Mouse (Mus musculus): Measurements from ENCODE around the gene Fads6. TPM values are rescaled to one million over a fixed set of nuclear protein-coding genes. Genes with fewer than 3 reads are reported as not detected.
A peak's percentile ranks its signal among the peaks of the same experiment; 100 is the strongest.

Gene Fads6
- polyA plus RNA-seq, 1 experiment: 0.62 TPM

DNA sequence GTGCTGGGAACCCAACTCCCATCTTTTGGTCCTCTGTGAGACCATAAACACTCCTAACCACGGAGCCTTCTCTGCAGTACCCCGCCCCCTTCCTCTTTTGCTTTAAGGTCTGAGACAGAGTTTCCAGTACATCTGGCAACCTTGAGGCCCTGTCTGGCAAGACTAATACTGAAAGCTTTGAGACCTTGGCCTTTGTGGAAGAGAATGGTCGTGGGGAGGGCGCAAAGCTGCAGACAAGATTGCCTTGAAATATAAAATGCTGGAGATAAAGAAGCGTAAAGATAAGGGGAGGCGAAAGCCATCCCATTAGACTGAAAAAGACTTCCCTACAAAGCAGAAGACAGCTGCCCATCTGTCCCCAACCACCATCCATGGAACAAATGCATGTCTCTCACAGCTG lies 22.0 kb downstream of the Fads6 start:
- Histone ChIP-seq H3K27me3 (ENCODE audit: control insufficient read depth, insufficient read depth, insufficient read length) (no peaks in the 10 kb centered on the region), H3K79me2 (ENCODE audit: control insufficient read depth, insufficient read depth) (no peaks in the 10 kb centered on the region), H3ac (ENCODE audit: control insufficient read depth, insufficient read length) (no peak overlapping the region), H3K4me3 (peak overlapping the region; percentile 62), H3K36me3 (ENCODE audit: control insufficient read depth, insufficient read depth) (no peaks in the 10 kb centered on the region), H3K4me2 (ENCODE audit: low read depth) (peak overlapping the region; percentile 93)
- TF ChIP-seq TCF3 (IDR thresholded peaks at IDR 0.05; ENCODE audit: insufficient read length, low read depth) (no peak), TCF12 (IDR thresholded peaks at IDR 0.05; ENCODE audit: insufficient read depth, poor library complexity, severe bottlenecking) (no peak)

DNA sequence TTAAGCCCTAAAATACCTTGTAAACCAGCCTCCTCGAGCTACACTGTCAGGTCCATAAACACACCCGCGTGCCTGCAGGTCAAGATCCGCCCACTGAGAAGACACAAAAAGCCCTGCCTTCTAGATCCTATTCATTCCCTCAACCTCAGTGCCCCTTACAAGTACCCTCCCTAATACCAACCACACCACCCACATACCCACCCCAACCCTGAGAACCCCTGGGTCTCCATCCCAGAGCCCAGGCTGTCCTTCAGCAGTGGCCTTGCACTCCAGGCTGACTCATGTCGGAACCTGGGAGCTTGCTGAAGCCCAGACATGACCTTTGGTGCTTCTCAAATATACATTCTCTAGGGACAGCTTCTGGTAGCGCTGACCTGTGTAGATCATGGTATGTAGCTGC lies 22.7 kb downstream of the Fads6 start:
- H3K79me2 ChIP-seq (ENCODE audit: control insufficient read depth, insufficient read depth): no peaks in the 10 kb centered on the region
- no peak overlapping the region for H3ac ChIP-seq (ENCODE audit: control insufficient read depth, insufficient read length)
- TF ChIP-seq USF1 (IDR thresholded peaks at IDR 0.05; ENCODE audit: low read depth) (no peak), TCF12 (IDR thresholded peaks at IDR 0.05; ENCODE audit: insufficient read depth, poor library complexity, severe bottlenecking) (no peak), REST (IDR thresholded peaks at IDR 0.05; ENCODE audit: insufficient read depth, insufficient read length) (no peak), TCF3 (IDR thresholded peaks at IDR 0.05; ENCODE audit: insufficient read length, low read depth) (no peak), E2F4 (IDR thresholded peaks at IDR 0.05; ENCODE audit: insufficient read depth) (no peak), MYOD1 (IDR thresholded peaks at IDR 0.05; ENCODE audit: control insufficient read depth in 1 of 3, insufficient read length in 2 of 3, low read depth in 2 of 3) (no peak), MAX (IDR thresholded peaks at IDR 0.05; ENCODE audit: low read depth) (no peak), MYOG (IDR thresholded peaks at IDR 0.05; ENCODE audit: control insufficient read depth in 1 of 3, insufficient read depth in 1 of 3, insufficient read length in 2 of 3, low read depth in 2 of 3) (no peak), POLR2A (IDR thresholded peaks at IDR 0.05; ENCODE audit: insufficient read length, low read depth) (no peak), SRF (IDR thresholded peaks at IDR 0.05; ENCODE audit: control insufficient read depth, insufficient read length, low read depth) (no peak), POLR2AphosphoS2 (IDR thresholded peaks at IDR 0.05; ENCODE audit: insufficient read length, low read depth) (no peak), CEBPB (IDR thresholded peaks at IDR 0.05; ENCODE audit: insufficient read depth, poor library complexity, severe bottlenecking) (no peak)

DNA sequence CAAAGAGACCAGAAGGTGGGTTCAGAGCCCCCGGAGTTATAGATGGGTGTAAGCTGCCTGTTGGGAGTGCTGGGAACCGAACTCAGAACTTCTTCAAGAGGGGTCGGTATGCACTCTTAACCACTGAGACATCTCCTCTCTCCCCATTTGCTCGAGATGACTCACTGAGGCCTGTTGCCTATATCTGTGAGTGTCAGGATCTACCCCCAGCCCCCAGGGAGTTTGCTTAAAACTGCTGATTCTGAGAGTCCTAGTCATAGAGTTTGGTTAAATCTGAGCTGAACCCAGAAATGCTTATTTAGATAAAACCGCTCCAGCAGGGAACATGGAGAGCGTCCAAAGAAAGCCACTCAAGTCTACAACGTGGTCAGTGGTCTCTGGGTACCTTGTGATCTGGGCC lies 23.3 kb downstream of the Fads6 start:
- TF ChIP-seq TCF3 (IDR thresholded peaks at IDR 0.05; ENCODE audit: insufficient read length, low read depth) (no peak), SRF (IDR thresholded peaks at IDR 0.05; ENCODE audit: control insufficient read depth, insufficient read length, low read depth) (no peak), E2F4 (IDR thresholded peaks at IDR 0.05; ENCODE audit: insufficient read depth) (no peak), CEBPB (IDR thresholded peaks at IDR 0.05; ENCODE audit: insufficient read depth, poor library complexity, severe bottlenecking) (no peak), TCF12 (IDR thresholded peaks at IDR 0.05; ENCODE audit: insufficient read depth, poor library complexity, severe bottlenecking) (no peak), POLR2A (IDR thresholded peaks at IDR 0.05; ENCODE audit: insufficient read length, low read depth) (no peak), MAX (IDR thresholded peaks at IDR 0.05; ENCODE audit: low read depth) (no peak)
- no peaks in the 10 kb centered on the region for H3K36me3 ChIP-seq (ENCODE audit: control insufficient read depth, insufficient read depth)
- no peaks in the 10 kb centered on the region for H3K27me3 ChIP-seq (ENCODE audit: control insufficient read depth, insufficient read depth, insufficient read length)
- H3ac ChIP-seq (ENCODE audit: control insufficient read depth, insufficient read length): no peak overlapping the region
- H3K79me2 ChIP-seq (ENCODE audit: control insufficient read depth, insufficient read depth): no peaks in the 10 kb centered on the region
- no peak overlapping the region for H3K4me3 ChIP-seq
- H3K4me2 ChIP-seq (ENCODE audit: low read depth): no peak overlapping the region

More for the DNA sequence above, 22.7 kb downstream of the Fads6 start:
- Histone ChIP-seq H3K4me3 (no peak overlapping the region), H3K27me3 (ENCODE audit: control insufficient read depth, insufficient read depth, insufficient read length) (no peaks in the 10 kb centered on the region), H3K36me3 (ENCODE audit: control insufficient read depth, insufficient read depth) (no peaks in the 10 kb centered on the region), H3K4me2 (ENCODE audit: low read depth) (no peak overlapping the region)

DNA sequence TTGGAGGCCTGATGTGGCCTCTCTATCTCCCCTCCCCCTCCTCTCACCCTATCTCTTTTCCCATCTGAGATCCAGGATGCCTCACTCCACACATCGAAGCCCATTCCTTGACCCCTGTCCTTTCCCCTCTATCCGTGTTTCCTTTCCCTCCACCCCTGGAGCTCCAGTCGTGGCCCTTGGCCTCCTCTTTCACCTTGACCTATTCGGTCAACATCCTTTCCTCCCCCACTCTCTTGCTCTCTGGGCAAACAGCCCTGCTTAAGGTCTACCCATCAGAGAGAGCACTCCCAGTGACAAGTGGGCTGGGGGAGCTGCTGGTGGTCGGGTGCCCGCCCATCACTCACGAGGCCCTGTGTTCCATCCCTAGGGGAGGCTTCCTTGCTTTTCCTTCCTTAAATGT lies 23.7 kb downstream of the Fads6 start:
- TF ChIP-seq SRF (IDR thresholded peaks at IDR 0.05; ENCODE audit: control insufficient read depth, insufficient read length, low read depth): no peak
- TF ChIP-seq CEBPB (IDR thresholded peaks at IDR 0.05; ENCODE audit: insufficient read depth, poor library complexity, severe bottlenecking): no peak
- TF ChIP-seq TCF12 (IDR thresholded peaks at IDR 0.05; ENCODE audit: insufficient read depth, poor library complexity, severe bottlenecking): no peak
- no peak for TF ChIP-seq MYOG (IDR thresholded peaks at IDR 0.05; ENCODE audit: control insufficient read depth in 1 of 3, insufficient read depth in 1 of 3, insufficient read length in 2 of 3, low read depth in 2 of 3)
- no peak for TF ChIP-seq E2F4 (IDR thresholded peaks at IDR 0.05; ENCODE audit: insufficient read depth)
- TF ChIP-seq TCF3 (IDR thresholded peaks at IDR 0.05; ENCODE audit: insufficient read length, low read depth): no peak
- TF ChIP-seq REST (IDR thresholded peaks at IDR 0.05; ENCODE audit: insufficient read depth, insufficient read length): no peak
- TF ChIP-seq POLR2AphosphoS2 (IDR thresholded peaks at IDR 0.05; ENCODE audit: insufficient read length, low read depth): no peak
- no peak for TF ChIP-seq MAX (IDR thresholded peaks at IDR 0.05; ENCODE audit: low read depth)
- no peak for TF ChIP-seq USF1 (IDR thresholded peaks at IDR 0.05; ENCODE audit: low read depth)
- TF ChIP-seq POLR2A (IDR thresholded peaks at IDR 0.05; ENCODE audit: insufficient read length, low read depth): no peak
- TF ChIP-seq MYOD1 (IDR thresholded peaks at IDR 0.05; ENCODE audit: control insufficient read depth in 1 of 3, insufficient read length in 2 of 3, low read depth in 2 of 3): no peak
- Histone ChIP-seq H3K36me3 (ENCODE audit: control insufficient read depth, insufficient read depth) (no peaks in the 10 kb centered on the region), H3K4me2 (ENCODE audit: low read depth) (no peak overlapping the region), H3K79me2 (ENCODE audit: control insufficient read depth, insufficient read depth) (no peaks in the 10 kb centered on the region), H3K27me3 (ENCODE audit: control insufficient read depth, insufficient read depth, insufficient read length) (no peaks in the 10 kb centered on the region), H3ac (ENCODE audit: control insufficient read depth, insufficient read length) (no peak overlapping the region), H3K4me3 (no peak overlapping the region)

DNA sequence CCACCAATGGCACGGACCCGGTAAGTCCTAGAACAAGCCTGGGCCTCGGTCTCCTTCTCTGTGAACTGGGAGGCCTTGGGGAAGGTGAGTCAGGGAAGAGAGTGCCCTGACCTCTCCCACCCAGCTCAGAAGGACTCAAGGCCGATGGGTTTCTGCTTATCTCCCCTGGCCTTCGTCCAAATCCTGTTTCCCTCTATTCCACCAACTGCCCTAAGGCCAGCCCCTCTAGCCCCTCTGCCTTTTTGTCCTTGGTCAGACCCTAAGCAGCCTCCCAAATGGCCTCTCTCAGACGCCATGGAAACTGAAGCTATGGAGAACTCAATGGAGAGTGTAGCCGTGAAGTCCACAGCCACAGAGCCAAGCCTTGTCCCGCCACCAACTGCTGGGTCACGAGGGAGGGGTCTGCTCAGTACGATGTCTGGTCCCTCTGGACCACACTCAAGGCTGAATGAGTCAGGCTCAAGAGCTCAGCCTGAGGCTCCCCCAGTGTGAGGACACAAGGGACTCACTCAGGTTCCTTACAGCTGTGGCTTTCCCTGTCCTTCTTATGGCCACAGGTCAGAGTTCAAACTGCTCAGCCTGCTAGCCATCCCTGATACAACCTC lies 24.5 kb downstream of the Fads6 start:
- no peak overlapping the region for H3K4me3 ChIP-seq
- H3K4me2 ChIP-seq (ENCODE audit: low read depth): no peak overlapping the region
- H3K36me3 ChIP-seq (ENCODE audit: control insufficient read depth, insufficient read depth): no peaks in the 10 kb centered on the region
- no peak overlapping the region for H3ac ChIP-seq (ENCODE audit: control insufficient read depth, insufficient read length)
- H3K79me2 ChIP-seq (ENCODE audit: control insufficient read depth, insufficient read depth): no peaks in the 10 kb centered on the region
- H3K27me3 ChIP-seq (ENCODE audit: control insufficient read depth, insufficient read depth, insufficient read length): no peaks in the 10 kb centered on the region
- TF ChIP-seq SRF (IDR thresholded peaks at IDR 0.05; ENCODE audit: control insufficient read depth, insufficient read length, low read depth) (no peak), CEBPB (IDR thresholded peaks at IDR 0.05; ENCODE audit: insufficient read depth, poor library complexity, severe bottlenecking) (no peak), TCF3 (IDR thresholded peaks at IDR 0.05; ENCODE audit: insufficient read length, low read depth) (no peak), REST (IDR thresholded peaks at IDR 0.05; ENCODE audit: insufficient read depth, insufficient read length) (no peak), E2F4 (IDR thresholded peaks at IDR 0.05; ENCODE audit: insufficient read depth) (no peak), POLR2A (IDR thresholded peaks at IDR 0.05; ENCODE audit: insufficient read length, low read depth) (no peak), USF1 (IDR thresholded peaks at IDR 0.05; ENCODE audit: low read depth) (no peak), MYOD1 (IDR thresholded peaks at IDR 0.05; ENCODE audit: control insufficient read depth in 1 of 3, insufficient read length in 2 of 3, low read depth in 2 of 3) (no peak), TCF12 (IDR thresholded peaks at IDR 0.05; ENCODE audit: insufficient read depth, poor library complexity, severe bottlenecking) (no peak), MYOG (IDR thresholded peaks at IDR 0.05; ENCODE audit: control insufficient read depth in 1 of 3, insufficient read depth in 1 of 3, insufficient read length in 2 of 3, low read depth in 2 of 3) (no peak), POLR2AphosphoS2 (IDR thresholded peaks at IDR 0.05; ENCODE audit: insufficient read length, low read depth) (no peak), MAX (IDR thresholded peaks at IDR 0.05; ENCODE audit: low read depth) (no peak)

Measured in myocyte (in vitro differentiated cells).